Mouse (Mus musculus) liver, embryonic 14.5 days (tissue): ENCODE results near the gene Ccdc12.

ENCODE experiments used
- CTCF ChIP-seq: IDR thresholded peaks from 2 replicates; pipeline ENCODE4 v1.5.1; 2016; ENCODE audit warnings: antibody characterized with exemption, low read depth, control low read depth
- EP300 ChIP-seq: IDR thresholded peaks from 2 replicates; pipeline ENCODE4 v1.6.1; 2016; ENCODE audit warnings: antibody characterized with exemption, low read depth

DNA sequence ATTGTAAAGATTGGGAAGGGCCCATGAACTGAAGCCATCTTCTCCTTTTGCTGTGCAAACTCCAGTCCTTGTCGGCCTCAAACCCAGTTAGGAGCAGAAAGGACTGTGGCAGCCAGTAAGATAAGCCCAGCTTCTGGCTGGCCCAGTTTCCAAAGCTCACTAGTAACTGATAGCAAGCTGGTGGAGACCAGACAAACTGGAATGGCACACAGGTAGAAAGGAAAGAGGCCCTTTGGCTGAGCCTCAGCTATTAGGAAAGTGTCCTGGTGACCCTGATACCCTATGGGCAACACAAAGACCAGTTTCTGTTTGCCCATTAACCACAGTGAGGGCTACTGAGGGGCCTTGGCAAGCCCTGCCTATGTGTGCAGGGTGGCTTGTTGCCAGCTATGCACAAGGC, 46.5 kb downstream of the Ccdc12 start:
- TF ChIP-seq CTCF: no peak
- no peak for TF ChIP-seq EP300
